Mouse (Mus musculus) mouse embryonic stem cell (cell line): ENCODE data around the gene Cbx5.
"Not testable (repeated sequence)": the region's sequence is repeated elsewhere in the genome, so short reads cannot be mapped to it uniquely, and the experiment has no call there.

ENCODE experiments used
- in situ Hi-C, 2 experiments: fragments of 300-500 bp; cut with MboI; formaldehyde crosslinking; loops; 1 replicate in 1 of 2; 3 replicates in 1 of 2; pipeline ENCODE4 v1.14.3; 2019 to 2020; ENCODE audit warnings: low sequenced_read_pairs in 2 of 2, low pct_unique_long_range_greater_than_20kb in 1 of 2, mixed read lengths in 1 of 2; ENCODE audit not compliant: unreplicated experiment in 1 of 2

The Cbx5 gene

DNA sequence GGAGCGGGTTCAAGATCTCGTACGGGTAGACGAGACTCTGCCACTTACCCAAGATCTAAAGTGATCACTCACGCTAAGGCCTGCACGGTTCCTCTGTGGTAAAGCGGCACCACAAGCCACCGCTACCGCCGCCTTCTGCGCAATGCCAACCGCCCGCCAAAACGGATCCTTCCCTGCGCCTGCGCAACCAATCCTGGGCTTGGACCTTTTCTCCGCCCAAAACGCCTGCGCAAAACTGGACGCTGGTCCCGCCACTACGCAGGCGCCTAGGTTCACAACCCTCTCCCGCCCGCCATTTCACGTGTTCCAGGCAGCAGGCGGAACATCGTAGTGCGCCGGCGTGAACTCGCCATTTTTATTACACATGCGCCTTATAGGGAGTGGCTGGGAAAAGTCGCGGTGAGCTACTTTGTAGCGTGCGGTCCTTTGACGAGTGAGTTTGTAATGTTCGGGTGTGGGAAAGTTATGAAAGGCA, at the start of gene Cbx5:
Cbx5 (minus strand) TSS at position 132 of the 475 bp plus-strand sequence.
- in situ Hi-C loops, result no loop called here

- in situ Hi-C loops, result no loop called here
Measured at GRCm38 (mm10) chr15:103285778-103286417, 46.3 kb upstream of the Cbx5 start.

DNA sequence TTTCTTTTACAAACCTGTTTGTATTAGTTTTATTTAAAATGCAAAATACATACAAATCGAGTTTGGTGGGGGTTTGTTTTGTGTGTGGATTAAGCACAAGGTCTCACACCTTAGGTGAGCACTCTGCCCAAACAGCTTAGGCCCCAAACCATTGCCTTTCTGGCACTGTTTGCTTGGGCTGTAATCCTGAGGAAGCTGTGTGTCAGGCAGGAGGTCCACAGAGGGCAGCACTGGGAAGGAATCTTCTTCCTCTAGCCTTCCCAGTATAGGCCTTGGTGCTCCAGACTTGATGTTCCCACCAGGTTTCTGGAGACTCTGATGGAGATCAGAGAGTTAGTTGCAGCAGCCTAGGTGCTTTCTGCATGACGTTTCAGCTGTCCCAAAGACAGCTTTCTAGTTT, 45.0 kb upstream of the Cbx5 start:
- in situ Hi-C loops, result no loop called here

GRCm38 (mm10) chr15:103284066-103284465, 44.5 kb upstream of the Cbx5 start:
- in situ Hi-C loops, result no loop called here

DNA sequence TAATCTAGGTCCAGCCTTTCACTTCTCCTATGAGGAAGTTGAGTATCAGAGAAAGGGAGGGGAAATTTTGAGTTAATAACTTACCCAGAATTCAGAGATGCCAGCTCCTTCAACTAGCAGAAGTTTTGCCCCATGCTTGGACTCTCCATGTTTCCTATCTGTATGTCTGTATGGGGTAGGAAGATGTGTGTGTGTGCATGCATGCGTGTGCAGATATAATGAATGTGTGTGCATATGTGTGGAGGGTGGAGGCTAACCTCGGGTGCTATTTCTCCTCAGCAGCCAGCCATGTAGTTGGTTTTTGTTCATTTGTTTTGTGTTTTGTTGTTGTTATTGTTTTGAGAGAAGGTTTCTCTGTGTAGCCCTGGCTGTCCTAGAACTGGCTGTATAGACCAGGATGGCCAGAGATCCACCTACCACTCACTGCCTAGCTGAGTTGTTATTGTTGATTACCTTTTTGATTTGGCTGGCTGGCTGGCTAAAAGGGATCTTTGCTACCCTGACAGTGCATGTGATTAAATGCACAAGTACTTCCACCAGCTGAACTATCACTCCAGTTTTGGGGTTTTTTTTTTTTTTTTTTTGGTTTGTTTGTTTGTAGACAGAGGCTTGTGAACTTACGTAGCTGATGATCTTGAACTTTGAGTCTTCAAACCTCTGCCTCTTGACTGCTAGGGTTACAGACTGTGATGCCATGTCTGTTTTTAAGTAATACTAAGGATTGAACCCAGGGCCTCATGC, 42.0 kb upstream of the Cbx5 start:
- in situ Hi-C loops, result no loop called here

- in situ Hi-C loops, result no loop called here
Measured at GRCm38 (mm10) chr15:103280817-103281464, 41.3 kb upstream of the Cbx5 start.

- in situ Hi-C loops, result no loop called here
Measured at GRCm38 (mm10) chr15:103279750-103280149, 40.1 kb upstream of the Cbx5 start.

DNA sequence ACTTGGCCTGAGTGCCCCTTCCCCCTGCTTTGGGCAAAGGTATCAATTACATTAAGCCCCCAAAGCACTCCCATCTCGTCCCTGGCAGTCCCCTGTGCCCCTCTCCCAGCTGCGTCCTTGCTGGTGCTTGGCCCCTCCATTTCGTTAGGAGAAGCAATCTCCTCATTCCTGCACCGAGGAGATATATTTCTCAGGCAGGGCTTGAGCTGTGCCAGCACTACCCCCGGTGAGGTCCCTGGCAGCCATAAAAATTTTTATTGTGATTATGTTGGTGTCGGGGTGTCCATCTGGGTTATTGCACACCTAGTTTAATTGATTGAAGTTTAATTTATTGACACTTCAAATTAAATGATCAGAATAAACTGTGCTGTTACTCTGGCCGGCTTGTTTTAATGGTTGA, 38.3 kb upstream of the Cbx5 start:
- in situ Hi-C loops, result no loop called here

GRCm38 (mm10) chr15:103275943-103276342, 36.3 kb upstream of the Cbx5 start:
- in situ Hi-C loops, result not testable (repeated sequence)

- in situ Hi-C loops, result no loop called here
Measured at GRCm38 (mm10) chr15:103272419-103273279, 33.0 kb upstream of the Cbx5 start, which contains the start of gene Copz1. Copz1 (plus strand) TSS chr15:103272714.

GRCm38 (mm10) chr15:103268903-103269302, 29.3 kb upstream of the Cbx5 start:
- in situ Hi-C loops, result no loop called here

DNA sequence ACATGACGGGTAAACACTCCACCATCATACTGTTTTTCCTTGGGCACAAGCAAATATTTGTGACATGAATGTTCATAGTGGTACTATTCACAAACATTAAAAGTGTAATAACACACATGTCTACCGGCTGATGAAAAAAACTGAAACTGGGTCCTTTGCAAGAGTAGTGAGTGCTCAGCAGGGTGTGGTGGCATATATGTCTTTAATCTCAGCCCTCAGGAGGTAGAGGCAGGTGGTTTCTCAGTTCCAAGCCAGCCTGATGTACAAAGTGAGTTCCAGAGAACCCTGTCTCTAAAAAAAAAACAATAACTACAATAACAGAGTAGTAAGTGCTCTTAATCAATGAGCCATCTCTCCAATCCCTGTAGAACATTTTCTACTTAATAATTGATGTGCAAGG, 25.2 kb upstream of the Cbx5 start:
- in situ Hi-C loops, result no loop called here

DNA sequence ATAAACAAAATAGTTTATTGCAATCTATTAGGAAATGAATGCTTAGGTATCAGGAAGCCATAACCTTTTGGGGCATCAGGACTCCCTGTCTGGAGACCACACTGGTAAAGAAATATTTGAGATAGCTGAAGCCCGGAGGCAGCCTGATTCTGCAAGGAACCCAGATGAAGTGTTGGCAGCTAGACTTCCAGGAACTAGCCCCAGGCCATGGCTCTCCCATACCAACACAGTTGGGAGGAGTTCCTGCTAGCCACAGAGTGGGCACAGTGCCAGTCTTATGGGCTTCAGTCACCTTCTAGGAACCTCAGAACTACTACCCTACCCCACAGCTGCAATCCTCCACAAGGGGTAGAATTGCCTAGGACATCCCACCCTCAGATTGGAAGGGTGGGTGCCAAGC, 20.4 kb upstream of the Cbx5 start:
- in situ Hi-C loops, result no loop called here

DNA sequence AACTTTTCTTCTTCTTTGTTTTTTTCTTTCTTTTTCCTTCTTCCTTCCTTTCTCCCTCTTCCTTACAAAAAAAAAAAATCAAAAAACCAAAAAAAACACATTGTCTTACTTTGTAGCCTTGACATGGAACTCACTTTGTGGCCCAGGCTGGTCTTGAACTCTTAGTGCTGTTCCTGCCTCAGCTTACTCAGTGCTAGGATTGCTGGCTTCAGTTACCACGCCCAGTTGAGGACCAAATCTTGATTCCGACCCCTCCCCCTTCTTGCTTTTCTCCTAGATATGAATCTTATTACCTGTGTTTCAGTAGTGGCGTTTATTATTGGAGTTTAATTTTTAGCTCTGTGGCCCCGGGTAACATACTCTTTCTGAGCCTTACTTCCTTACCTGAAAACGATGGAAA, 19.5 kb upstream of the Cbx5 start:
- in situ Hi-C loops, result no loop called here

GRCm38 (mm10) chr15:103257790-103258728, 18.4 kb upstream of the Cbx5 start, which contains the start of gene Nfe2:
Nfe2 (minus strand) TSS chr15:103258403.
- in situ Hi-C loops, result no loop called here

DNA sequence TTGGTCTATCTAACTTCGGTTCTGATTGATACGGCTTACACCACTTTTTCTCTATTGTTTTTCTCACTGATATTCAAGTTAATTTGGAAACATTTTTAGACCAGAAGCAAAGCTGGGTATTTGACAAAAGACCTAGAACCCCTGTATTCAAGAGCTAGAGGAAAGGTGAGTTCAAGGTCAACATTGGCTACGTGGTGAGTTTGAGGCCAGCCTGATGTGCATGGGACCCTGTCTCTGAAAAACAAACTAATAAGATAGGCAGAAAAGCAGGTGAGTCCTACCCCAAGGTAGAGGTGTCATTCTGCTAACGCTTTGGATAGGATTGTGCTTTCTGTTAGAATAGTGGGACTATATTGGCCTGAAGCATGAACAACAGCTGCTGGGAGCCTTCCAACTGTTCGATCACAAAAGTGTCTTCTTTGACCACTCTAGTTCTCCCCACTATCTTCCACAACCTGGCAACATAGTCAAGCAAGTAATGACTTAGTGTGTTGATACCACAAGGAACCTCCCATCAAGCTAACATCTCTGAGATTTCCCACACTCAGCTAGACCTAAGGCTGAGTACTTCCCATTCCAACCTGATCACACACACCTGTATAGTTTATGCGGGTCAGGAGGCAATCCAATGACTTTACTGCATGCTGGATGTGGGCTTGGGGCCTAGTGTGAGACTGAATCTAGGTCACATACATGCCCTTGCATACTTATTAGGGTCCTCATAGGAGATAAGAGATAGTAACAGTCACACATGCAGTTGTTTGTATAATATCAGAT, 16.8 kb upstream of the Cbx5 start:
- in situ Hi-C loops, result no loop called here

DNA sequence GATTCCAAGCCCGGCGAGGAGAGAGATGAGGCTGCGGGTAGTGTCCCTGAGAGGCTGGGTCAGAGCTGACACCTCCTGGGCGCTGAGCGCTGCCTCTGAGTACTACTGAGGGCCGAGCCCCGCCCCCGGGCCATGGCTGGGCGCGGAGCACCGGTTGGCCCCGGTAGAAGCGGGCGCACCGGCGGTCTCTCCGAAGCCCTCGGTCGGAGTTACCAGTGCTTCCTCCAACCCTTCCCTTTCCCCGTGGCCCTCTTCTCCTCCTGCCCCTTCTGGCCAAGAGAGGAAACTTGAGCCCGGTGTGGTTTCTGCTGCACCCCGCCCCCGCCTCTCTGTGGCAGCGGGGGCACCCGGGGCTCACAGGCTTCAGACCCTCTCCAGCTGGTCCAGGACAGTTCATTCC, 15.6 kb upstream of the Cbx5 start:
- in situ Hi-C loops, result no loop called here
